In the genomic region with DNA sequence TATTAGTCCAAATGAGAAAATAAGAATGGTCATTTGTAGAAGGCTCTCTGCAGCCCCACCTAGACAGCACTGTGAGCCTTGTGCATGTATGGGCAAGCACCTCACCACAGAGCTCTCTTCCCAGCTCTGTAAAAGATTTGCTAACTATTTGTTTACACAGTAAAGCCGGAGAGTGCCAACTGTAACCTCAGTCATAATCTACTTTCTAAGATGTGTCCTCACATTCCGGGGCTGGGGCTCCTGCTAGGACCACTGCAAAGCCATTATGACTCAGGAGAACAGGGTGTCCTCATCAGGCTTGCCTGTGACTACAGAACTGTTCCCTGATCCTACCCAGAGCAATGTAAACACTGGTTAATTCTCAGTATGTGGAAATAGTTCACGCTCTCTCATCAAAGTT, we compare ENCODE assay signal across 14 mouse cellular contexts. TPM values are rescaled to one million over a fixed set of nuclear protein-coding genes. Genes with fewer than 3 reads are reported as not detected.
DNase-seq lines count a peak whose midpoint lies in the region; ATAC-seq and TF ChIP-seq lines count a peak whose summit lies in the region.
"Had no signal": no experiment of that assay in that cellular context is flagged by ENCODE, and none has a peak within 500 bp of the region (broad histone marks: within the 10 kb centered on the region; RNA-seq: fewer than 3 reads in every experiment).

No protein-coding gene starts in this region.

- H3K9ac ChIP-seq in liver, adult 2 months (ENCODE audit: low read depth, low read length): peak overlapping the region; percentile 73
- no peak overlapping the region for H3K9ac ChIP-seq in stomach, embryonic 14.5 days (replicated peaks; ENCODE audit: low read depth, low read length)

- H3K36me3 ChIP-seq in liver, adult 2 months (ENCODE audit: control insufficient read depth, insufficient read depth, low read length): no peaks in the 10 kb centered on the region
- H3K36me3 ChIP-seq in stomach, embryonic 14.5 days (ENCODE audit: control insufficient read depth, insufficient read depth, low read length): no peaks in the 10 kb centered on the region
- H3K36me3 ChIP-seq: G1E had no signal

- no peak overlapping the region for H3K4me2 ChIP-seq in stomach, embryonic 14.5 days (replicated peaks; ENCODE audit: low read depth, low read length)

- DNase-seq in liver, adult 2 months (ENCODE audit: extremely low read depth, low read depth, low spot score): peak; percentile 89
- no peak for DNase-seq in liver
- DNase-seq in gonadal fat pad, adult 2 months (ENCODE audit: low read depth): peak; percentile 69
- DNase-seq in kidney, postnatal 14 days: peak; percentile 36
- no peak for DNase-seq in adrenal gland, adult 2 months
- DNase-seq: adrenal gland, postnatal 25 days; cerebellum, postnatal 25 days; midbrain, embryonic 14.5 days; thymus, postnatal 4 days had no signal

- H3K4me3 ChIP-seq in liver, adult 2 months (ENCODE audit: insufficient read depth, low read depth, low read length): no peak overlapping the region
- no peak overlapping the region for H3K4me3 ChIP-seq in stomach, embryonic 14.5 days (ENCODE audit: low read depth, low read length)

- no peak for TF ChIP-seq CTCF in liver, adult 2 months (IDR thresholded peaks at IDR 0.05; ENCODE audit: low read depth, low read length)

- H3K4me1 ChIP-seq in liver, adult 2 months (ENCODE audit: control insufficient read depth, insufficient read depth, low read length): peaks cover 15% of the 10 kb centered on the region
- H3K4me1 ChIP-seq in stomach, embryonic 14.5 days (ENCODE audit: control insufficient read depth, insufficient read depth, low read length): no peaks in the 10 kb centered on the region; the same call in none of the 2 replicates

- peak overlapping the region; percentile 100 for H3K27ac ChIP-seq in liver, adult 2 months (replicated peaks; ENCODE audit: insufficient read depth, low read depth, low read length)
- H3K27ac ChIP-seq in stomach, embryonic 14.5 days (ENCODE audit: low read length): no peak overlapping the region

- H3K27me3 ChIP-seq in liver, adult 2 months (ENCODE audit: control insufficient read depth, insufficient read depth, low read length): no peaks in the 10 kb centered on the region
- H3K27me3 ChIP-seq in stomach, embryonic 14.5 days (ENCODE audit: control insufficient read depth, insufficient read depth, low read length): no peaks in the 10 kb centered on the region

- WGBS in liver, adult 2 months: 22% methylated on average over 3 of the region's 3 CpGs
- WGBS in stomach, embryonic 14.5 days: 17% methylated on average over 3 of the region's 3 CpGs

- no peaks in the 10 kb centered on the region for H3K79me2 ChIP-seq in liver, adult 2 months (ENCODE audit: control insufficient read depth, insufficient read depth, low read length)

- peak; percentile 75; the same call in 1 of the 2 replicates for ATAC-seq in stomach, embryonic 14.5 days (ENCODE audit: insufficient number of reproducible peaks, insufficient read depth, low FRiP score, low read depth)
- ATAC-seq in inflammation-experienced regulatory T-cells, adult 6 months: no peak
- ATAC-seq in granulocyte monocyte progenitor cell, adult 5-6 weeks (replicated peaks; ENCODE audit: poor library complexity, severe bottlenecking): no peak
- ATAC-seq: forebrain, embryonic 14.5 days had no signal

- no peak for TF ChIP-seq POLR2A in liver, adult 2 months (IDR thresholded peaks at IDR 0.05; ENCODE audit: extremely low read depth, insufficient read depth, low read length)

- no peaks in the 10 kb centered on the region for H3K9me3 ChIP-seq in stomach, embryonic 14.5 days (ENCODE audit: control insufficient read depth, low read depth, low read length)
- H3K9me3 ChIP-seq: G1E had no signal

RNA-seq across cellular contexts. Expression of a gene that starts 9.5 kb away (rescaled TPM):
- total RNA-seq in liver, adult 2 months (2014; rRNA removed): 122 and 173 TPM in 2 replicates
- 125 and 136 TPM in 2 replicates for polyA plus RNA-seq in liver, adult 2 months (2012; rRNA removed)
- polyA plus RNA-seq in gonadal fat pad, adult 2 months (2012; rRNA removed): 23.8 and 26.5 TPM in 2 replicates
- 16.2 and 20.7 TPM in 2 replicates for polyA plus RNA-seq in stomach, embryonic 14.5 days (2014; fragmentation: Nextera tagmentation; extraction: Ambion mirVana)
- 10 to 100 TPM; 35.8 to 44.5 TPM for total RNA-seq in adrenal gland, adult 2 months (2021)
- polyA plus RNA-seq in adrenal gland, adult 2 months (2012; rRNA removed): 13.3 and 14.5 TPM in 2 replicates
- polyA plus RNA-seq in inflammation-experienced regulatory T-cells, adult 6 months (2017; shearing (Covaris generic)): 10 to 100 TPM in 2 of 3 experiments, 1 to 10 TPM in 1; 7.6 to 11.1 (median 10.8) TPM
- total RNA-seq in granulocyte monocyte progenitor cell, adult 5-6 weeks (2014; fragmentation: Nextera tagmentation): 44.6 and 47.5 TPM in 2 replicates
- 52.3 and 56.8 TPM in 2 replicates for total RNA-seq in granulocyte monocyte progenitor cell, adult 5-6 weeks (2017)

Comparison
In these comparisons a context has a peak if more than half of its experiments do, and no peak if none do; other contexts are left out.
1. DNase-seq: peak in liver, adult 2 months (single experiment), gonadal fat pad, adult 2 months (single experiment) and kidney, postnatal 14 days (single experiment); none in liver (single experiment) and adrenal gland, adult 2 months (single experiment).